Mouse (Mus musculus) kidney, postnatal 14 days (tissue): ENCODE measurements around the gene Hsd17b14.

Source experiments
- DNase-seq: peaks from one replicate; pipeline ENCODE4 v3.0.0; 2022; ENCODE audit warnings: mixed read lengths

Hsd17b14 gene

GRCm38 (mm10) chr7:45529461-45529860 is 25.2 kb upstream of the Hsd17b14 start:
- no peak for DNase-seq

- DNase-seq, result no peak
Measured at GRCm38 (mm10) chr7:45530643-45531042, 24.1 kb upstream of the Hsd17b14 start.

GRCm38 (mm10) chr7:45535676-45536075 is 19.0 kb upstream of the Hsd17b14 start:
- no peak for DNase-seq

DNA sequence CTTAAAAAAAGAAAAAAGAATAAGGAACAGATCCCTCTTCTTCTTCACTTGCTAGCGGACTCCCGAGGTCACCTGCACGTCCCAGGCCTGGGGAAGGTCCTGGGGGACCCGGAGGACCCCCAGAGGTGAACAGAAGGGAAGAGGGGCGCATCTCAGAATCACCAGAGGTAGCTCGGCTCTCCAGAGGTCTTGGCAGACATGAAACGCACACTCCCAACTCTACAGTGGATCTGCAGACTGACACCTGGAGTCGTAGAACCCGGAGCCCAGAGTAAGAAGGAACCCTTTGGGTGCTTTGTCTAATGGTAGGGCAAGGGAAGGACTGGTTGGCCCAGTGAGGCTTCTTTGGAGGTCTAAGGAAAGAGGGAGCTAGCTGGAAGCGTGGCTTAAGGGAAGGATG is 17.1 kb upstream of the Hsd17b14 start:
- no peak for DNase-seq

- DNase-seq, result peak; percentile 74
Measured at GRCm38 (mm10) chr7:45538163-45539041, 16.3 kb upstream of the Hsd17b14 start.

DNA sequence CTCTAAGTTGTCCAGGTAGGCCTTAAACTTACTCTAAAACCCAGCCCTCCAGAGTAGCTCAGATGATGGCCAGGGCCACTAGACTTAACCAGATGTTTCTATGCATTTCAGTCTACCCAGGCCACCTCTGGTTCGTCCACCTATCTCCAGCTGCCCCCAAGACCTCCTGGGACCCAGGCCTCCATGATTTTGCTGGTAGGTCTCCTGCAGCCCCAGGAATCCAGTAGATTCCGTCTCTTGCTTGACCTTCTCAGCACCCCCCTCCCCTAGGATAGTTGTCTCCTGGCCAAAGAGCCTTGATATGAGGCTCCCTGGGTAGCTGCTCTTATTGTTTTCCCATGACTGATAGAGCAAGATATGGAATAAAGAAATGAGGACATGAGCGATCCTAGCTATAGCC is 15.6 kb upstream of the Hsd17b14 start:
- no peak for DNase-seq

DNA sequence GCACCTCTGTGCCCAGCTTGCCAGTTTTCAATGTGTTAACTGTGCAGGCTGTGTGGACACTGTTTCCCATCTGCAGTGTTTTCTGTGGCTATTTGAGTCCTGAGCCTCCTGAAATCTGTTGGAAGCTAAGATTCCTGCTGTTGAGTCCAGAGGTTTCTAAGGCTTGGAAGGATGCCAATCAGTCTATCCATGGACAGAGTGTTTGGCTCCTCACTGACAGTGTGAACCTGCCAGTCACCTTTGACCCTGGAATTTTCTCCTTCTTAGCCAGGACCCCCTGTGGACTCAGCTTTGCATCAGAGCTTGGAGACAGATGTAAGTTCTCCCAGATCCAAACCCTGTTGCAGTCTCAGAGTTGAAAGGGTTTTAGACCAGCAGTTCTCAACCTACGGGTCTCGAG is 14.5 kb upstream of the Hsd17b14 start:
- DNase-seq, result peak; percentile 50

- DNase-seq, result no peak
Measured at GRCm38 (mm10) chr7:45544525-45544924, 10.2 kb upstream of the Hsd17b14 start.

DNA sequence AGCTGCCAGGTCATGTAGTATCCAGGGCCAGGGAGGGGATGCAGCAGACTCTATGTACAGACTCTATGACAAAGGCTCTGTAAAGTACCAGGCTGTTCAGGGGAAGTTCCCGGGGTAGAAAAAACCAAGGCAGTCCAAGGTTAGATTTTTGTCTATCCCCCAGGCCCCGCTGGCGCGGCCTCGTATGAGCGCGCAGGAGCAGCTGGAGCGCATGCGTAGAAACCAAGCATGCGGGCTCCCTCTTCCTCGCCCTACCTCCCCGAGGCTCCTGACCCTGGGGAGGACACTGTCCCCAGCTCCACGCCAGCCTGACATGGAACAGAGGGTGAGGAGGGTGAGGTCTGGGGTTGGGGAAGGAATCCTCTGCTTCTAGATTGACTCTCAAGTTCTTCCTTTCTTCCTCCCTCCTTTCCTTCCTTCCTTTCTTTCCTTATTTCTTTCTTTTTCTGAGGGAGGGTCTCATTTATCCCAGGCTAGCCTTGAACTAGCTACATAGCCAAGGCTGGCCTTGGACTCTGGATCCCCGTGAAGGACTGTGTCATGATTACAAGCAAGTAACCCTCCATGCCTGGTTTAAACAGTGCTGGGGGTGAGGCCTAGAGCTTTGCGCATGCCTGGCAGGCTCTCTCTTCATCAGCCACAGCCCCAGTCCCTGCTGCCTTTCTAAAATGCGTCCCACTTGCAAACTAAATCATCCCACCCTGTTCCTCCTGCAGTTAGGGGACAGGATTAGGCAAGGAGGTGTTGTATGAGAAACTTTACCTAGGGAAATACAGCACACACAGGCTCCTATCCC is 4.9 kb upstream of the Hsd17b14 start:
- no peak for DNase-seq

DNA sequence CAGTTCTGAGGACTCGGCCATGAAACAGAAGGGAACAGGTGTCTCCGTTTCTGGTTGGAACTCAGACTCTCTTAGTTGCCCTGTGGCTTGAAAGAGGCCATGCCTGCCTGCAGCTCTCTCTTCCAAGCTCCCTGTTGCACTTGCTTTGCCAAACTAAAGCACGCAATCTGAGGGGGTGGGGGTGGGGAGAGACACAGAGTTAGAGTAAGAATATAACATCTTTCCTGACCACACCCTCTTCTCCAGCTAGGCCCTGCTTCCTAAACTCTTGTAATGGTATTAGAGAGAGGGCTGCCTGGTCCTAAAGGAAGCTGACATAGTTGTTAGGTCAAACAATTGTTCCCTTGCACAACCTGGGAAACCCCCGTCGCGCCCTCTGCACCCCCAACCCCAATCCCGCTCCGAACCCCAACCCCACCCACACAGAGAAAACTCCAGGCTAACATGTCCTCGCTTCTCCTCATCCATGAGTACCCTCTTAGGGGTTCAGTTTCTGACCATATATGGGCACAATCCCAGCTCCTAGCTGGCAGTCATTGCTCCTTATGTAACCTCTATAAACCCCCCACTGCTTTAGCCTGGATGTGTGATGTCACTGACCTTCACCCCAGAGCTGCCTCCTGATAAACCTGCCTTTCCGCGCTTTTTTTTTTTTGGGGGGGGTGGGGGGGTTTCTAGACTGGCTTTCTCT is 3.7 kb upstream of the Hsd17b14 start:
- no peak for DNase-seq

DNA sequence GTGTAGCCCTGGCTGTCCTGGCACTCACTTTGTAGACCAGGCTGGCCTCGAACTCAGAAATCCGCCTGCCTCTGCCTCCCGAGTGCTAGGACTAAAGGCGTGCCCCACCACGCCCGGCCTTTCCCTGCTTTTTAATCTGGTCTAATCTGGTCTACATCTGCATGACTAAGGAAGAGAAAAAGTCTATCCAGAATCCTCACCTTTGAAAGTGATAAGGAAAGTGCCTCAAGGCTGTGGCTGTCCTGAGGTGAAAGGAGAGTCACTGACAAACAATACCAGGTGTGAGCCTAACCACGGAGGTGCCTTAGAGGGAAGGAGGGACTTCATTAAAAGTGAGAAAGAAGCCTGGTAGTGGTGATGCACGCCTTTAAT is 3.2 kb upstream of the Hsd17b14 start:
- no peak for DNase-seq

GRCm38 (mm10) chr7:45553519-45553918 is 1.2 kb upstream of the Hsd17b14 start:
- no peak for DNase-seq

DNA sequence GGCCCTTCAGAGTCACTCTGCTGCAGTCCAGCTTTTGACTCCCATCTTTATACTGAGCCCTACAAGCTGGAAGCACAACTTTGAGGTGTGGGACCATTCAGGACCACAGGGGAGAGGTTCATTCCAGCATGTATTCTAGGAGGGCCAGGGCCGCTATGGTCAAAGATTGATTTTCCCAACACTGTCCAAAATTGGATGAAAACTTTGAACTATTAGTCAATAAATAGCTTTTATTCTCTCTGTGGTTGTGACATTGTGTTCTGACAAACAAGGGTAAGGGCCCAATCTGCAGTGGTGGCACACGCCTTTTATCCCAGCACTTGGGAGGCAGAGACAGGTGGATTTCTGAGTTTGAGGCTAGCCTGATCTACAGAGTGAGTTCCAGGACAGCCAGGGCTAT is 703 bp upstream of the Hsd17b14 start:
- DNase-seq, result no peak

DNA sequence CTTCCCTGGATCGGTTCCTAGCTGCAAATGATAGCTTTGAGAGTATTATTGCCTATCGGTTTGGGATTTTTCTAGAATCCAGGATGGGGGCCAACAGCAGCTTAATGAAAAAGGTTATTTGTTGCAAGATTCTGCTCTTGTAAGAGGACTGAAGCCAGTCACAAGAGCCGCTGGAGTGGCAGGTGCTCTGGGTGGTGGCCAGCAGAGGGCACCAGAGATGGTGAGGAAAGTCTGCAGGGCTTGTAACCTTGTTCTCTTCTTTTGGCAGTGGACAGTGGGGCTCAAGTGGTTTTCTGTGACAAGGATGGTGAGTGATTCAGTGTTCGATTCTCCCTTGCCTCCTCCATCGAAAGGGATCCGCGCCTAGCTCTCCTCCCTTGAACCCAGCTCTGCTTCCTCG is 1.1 kb downstream of the Hsd17b14 start:
- DNase-seq, result peak; percentile 86

DNA sequence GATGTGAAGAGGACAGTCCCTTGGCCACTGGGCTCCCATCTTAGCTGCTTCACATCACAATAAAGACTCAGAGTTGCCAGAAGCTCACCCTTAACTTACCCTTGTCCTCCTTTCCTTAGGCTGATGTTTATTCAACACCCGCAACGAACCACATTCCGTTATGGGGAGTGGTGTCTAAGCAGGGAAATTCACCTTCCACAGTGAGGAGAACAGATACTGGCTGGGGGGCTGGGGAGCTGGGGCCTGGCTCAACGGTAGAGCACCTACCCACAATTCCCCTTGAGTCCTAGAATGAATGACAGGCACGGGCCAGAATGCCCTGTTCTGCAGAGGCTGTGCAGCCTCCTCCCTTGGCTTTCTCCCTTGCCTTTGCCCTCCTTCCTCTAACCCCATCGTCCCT is 4.2 kb downstream of the Hsd17b14 start:
- peak; percentile 53 for DNase-seq

GRCm38 (mm10) chr7:45560241-45560640 is 5.5 kb downstream of the Hsd17b14 start:
- DNase-seq, result no peak

- peak; percentile 86 for DNase-seq
Measured at GRCm38 (mm10) chr7:45560843-45561623, 6.3 kb downstream of the Hsd17b14 start.

DNA sequence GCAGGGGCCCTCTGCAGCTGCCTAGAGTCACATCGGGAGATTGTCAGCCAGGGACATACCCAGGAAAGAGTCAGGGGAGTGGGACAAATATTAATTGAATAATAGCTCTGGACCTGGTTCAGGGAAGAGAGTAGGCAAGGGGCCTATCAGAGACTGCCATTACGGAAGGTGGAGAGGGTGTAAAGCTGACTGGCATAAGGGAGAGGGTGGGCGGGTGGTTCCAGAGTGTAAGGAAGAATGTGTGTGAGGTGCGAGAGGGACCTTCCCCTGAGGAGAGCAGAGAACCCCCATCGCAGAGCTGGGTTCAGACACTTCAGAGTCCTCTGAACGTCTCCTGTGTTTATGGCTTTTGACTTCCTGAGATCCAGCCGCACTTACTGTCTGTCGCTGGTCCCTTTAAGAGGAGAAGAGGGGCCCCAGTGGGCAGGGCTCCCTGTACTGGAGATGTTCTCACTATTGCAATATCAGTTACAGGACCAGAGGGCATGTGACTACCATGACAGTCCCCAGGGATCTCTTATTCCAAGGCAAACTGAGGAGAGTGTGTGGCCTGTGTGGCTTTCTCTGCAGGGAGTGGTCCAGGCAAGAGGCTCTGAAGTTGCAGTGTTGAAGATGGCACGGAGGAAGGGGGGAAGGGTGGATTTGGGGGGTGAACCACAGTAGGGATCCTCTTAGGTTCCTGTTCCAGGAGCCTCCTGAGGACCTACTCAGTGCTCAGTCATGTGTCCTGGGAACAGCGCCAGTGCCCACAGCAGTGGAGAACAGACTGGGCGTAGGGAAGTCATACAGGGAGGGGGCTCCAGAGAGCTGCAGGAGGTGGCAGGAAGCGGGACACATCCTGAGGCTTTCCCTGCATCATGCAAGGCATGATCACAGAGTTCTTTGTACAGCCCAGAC is 7.2 kb downstream of the Hsd17b14 start:
- DNase-seq, result no peak

GRCm38 (mm10) chr7:45564811-45565210 is 10.1 kb downstream of the Hsd17b14 start:
- DNase-seq, result no peak

GRCm38 (mm10) chr7:45565446-45565845 is 10.8 kb downstream of the Hsd17b14 start:
- DNase-seq, result no peak

DNA sequence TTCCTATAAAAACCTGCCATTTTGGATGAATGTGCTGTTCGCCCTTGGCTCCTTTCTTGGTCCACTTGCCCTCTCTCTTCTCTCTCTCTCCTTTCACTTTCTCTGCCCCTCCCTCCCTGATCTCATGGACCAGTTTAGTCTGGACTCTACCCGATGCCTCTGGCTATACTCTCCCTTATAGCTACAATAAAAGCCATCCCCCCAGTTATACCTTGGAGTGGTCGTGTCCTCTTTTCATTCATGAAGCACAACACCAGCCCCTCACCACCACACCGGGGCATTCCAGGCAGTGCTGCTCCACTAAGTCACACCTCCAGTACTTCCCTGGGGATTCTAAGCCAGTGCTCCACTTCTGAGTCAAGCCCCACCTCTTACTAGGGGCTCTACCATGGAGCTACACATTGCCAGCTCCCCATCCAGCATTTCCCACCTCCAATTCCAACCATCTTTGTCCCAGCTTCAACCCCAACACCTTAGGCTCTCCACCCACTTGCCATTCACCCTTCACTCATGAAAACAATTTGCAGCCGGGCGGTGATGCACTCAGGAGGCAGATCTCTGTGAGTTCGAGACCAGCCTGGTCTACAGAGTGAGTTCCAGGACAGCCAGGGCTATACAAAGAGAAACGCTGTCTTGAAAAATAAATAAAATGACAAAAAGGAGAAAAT is 12.6 kb downstream of the Hsd17b14 start:
- no peak for DNase-seq
